Mouse (Mus musculus): ENCODE results near the gene Ccdc155.
A peak's percentile ranks its signal among the peaks of the same experiment; 100 is the strongest.

Ccdc155 gene

DNA sequence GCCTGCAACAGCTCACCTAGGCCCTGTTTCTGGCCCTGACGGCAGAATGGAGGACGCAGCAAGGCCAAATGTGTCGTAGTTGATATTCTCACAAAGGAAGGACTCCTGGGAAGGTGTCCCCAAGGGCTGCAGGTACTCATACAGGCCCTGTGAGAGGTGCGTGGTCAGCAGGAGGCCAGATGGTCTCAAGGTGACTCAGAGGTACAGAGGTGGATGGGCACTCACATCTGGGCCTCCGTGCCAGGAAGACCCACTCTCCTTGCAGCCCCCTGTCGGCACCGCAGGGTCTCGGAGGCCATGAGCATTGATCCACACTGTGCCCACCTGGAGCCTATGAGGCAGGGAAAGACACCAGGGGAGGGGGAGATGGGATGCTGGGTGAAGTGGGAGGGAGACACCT, 59.2 kb downstream of the Ccdc155 start:
- DNase-seq (ENCODE audit: low spot score in 2 of 2) = no peak

DNA sequence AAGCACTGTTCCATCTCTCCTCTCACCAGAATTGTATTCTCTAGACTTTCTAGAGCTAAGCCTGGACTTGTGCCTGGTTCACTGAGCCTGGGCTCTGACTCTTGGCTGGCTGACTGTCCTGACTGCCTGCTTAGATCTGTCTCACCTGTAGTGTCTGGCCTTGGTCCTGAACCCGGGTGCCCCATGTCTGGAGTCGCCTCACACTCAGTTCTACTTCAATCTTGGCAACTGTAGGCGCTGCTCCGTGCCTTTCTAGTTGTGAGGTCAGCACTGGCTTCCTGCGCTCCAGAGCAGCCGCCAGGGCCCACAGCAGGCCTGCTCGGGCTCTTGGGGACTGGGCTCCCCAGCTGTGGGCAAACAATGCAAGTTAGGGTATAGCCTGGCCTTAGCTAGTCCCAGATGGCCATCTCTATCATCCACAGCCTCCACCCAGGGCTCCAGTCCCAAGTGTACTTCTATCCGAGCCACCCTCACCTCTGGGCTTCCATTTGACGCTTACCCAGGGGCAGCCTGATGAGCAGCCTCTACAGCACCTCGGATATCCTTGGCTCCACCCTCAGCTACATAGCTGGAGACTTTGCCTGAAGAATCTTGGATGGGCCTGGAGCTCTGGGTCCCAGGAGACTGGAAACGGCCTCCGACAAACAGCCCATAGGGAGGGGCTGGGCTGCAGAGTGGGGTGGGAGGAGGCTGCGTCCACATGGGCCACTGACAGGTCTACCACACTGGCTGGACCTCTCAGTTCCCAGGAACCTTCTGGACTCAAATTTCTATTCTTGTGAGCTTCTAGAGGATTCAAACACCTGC, 60.1 kb downstream of the Ccdc155 start:
- no peak for DNase-seq (ENCODE audit: low spot score in 2 of 2)

DNA sequence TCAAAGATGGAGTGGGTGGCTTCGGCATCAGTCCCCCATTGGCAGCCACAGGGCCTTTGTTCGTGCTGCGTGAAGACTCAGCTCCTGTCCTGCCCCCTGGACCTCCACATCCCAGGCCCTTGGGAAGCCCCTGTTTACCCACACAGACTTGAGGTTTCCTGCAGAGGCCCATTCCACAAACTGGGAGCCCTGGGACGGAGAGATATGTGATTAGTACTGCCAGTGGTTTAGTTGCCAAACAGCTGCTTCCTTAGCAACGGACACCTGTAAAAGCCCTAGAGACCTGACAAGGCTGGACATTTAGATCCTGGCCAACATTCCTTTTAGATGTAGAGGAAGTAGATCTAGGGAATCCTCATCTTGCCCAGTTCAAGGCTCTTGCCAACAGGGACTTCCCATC, 62.8 kb downstream of the Ccdc155 start:
- no peak for DNase-seq (ENCODE audit: low spot score in 2 of 2)

DNA sequence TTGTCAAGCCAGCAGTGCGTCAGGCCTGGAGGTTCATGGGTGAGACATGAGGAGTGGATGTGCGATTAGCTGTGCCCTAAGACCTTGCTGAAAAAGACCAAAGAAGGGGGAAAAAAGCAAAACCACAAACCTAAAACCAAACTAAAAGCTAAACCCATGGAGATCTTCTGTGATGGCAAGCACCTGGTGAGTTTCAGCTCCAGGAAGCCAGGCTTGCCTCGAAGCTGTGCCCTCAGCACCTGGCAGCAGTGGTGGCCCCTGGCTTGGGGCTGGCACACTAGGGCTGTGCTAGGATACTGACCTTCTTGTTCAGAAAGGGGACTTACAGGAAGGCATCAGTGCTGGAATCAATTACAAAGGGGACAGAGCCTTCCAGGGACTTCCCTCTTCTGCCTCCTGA, 63.4 kb downstream of the Ccdc155 start:
- DNase-seq (ENCODE audit: low spot score in 2 of 2) = no peak

DNA sequence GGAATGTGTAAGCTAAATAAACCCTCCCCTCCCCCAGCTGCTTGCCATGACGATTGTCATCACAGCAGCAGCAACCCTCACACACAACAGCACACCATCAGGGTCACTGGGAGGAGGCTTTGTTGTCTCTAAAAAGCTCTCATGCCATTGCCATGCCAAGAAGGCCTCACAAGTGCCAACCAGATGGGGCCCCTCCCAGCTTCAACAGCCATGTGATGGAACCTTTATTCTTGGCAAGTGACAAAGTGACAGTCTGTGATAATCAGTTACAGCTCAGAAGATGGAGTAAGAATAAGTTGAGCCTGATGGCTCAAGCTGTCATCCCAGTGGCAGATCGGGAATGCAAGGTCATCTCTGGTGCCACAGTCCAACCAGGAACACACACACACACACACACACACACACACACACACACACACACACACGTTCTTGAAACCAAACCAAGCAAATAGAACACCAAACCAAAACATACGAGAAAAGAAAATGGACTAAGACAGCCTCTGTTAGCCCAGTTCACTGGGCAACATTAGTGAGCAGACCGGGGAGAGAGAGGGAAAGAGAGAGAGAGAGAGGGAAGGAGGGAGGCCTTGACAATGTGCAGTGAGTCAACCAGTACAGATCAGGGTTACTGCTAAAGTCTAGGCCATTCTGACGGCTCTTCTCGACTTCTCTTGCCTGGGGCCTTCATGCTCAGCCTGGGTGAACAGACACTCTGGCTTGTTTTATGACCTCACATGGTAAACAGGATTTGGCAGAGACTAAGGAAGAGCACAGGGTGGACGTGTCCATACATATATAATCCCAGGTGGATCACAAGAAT, 64.6 kb downstream of the Ccdc155 start:
- no peak for DNase-seq (ENCODE audit: low spot score in 2 of 2)

DNA sequence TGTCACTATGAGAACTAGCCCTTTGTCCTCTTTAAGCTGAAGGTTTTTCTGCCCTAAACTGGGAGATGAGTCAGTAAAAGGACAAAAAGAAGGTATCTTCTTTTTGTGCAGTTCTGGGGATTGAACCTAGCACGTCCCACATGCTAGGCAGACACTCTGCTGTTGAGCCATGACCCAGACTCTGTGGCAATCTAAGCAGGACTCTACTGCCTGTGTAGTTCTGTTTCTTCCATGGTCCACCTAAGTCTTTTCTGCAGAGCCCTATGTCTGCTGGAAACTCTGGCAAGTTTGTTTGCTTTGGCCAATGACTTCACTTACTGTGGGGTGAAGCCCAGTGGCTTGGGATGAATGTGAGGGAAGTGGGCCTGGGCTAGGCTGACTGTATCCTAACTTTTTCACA, 66.3 kb downstream of the Ccdc155 start:
- DNase-seq (ENCODE audit: low spot score in 2 of 2) = no peak

DNA sequence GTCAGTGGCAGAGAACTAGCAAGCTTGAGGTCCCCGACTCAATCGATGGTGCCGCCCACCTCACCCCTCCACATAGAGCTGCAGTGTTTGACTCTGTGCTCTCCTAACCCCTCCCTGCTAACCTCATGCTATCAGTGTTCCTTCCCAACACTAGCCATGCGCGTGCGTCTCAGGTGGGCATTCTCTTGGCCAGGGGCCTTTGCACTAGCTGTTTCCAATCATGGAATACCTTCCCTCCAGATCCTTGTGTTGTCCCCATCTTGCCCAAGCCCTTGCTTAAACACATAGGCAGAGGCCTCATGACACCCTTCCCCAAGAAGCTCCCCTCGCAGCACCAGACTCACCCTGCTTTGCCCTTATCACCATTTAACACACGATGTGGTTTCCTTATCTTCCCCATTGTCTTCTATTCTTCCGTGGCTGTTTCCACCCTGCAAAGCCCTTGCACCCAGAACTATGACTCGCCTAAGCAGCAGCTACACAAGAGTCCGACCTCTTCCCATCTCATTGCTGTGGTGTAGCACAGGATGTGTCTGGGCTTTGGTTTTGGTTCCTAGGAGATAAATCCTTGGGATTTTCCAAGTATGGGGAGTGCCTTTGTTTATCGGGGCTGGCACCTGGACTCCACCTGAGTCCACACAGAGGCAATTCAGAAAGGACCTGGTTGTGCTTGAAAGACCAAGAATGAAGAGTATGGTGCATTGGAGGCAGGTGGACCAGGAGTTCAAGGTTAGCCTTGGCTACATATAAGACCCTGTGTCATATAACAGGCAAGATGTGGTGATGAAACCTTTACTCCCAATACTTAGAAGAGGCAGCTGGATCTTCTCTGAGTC, 67.3 kb downstream of the Ccdc155 start:
- no peak for DNase-seq (ENCODE audit: low spot score in 2 of 2)

DNA sequence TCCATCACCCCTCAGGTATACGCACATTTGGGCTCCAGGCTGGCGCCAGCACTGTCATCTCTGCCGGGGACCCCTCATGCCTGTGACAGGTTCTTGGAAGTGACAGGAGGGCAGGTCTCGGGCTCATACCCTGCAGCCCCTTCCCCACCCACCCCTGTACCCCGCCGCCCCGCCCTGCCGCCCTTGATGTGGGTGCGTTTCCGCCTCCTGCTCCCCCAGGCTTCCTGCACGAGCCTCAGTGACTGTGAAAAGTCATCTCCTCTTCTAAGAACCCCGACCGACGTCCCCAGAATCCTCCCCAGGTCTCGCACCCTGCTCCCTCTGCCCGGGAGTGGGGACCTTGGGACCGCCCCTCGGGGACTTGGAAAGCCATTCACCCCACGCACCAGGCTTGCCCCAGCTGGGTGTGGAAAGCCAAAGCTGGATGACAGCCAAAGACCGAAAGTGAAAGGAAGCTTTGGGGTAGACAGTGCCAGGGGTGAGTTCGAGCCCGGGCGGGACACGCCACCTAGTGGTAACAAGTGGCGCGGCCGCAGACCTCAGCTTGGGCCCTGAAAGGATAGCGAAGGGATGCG, 68.6 kb downstream of the Ccdc155 start, which contains the start of the genes Gm45713 and Flt3l:
Gene Gm45713, minus strand, starts transcription at position 239 of the 575 bp plus-strand sequence.
Gene Flt3l, minus strand, starts transcription at position 440 of the 575 bp plus-strand sequence.
- DNase-seq (ENCODE audit: low spot score in 2 of 2) = peak; percentile 85 to 90

DNA sequence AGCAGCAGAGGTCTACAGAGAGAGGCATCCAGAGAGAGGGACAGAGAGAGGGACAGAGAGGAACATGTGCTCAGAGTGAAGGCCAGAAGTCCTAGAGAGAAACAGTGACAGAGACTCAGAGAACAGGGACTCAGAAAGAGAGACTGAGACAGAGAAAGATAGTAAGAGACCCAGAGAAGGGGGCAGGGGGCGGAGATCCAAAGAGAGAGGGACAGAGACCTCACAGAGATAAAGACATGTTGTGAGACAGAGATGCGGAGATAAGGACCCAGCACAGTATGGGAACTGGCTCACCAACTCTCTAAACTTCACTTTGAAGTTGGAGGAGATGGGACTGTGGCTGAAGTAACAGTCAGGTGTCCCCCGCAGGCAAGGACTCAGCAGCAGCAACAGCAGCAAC, 69.3 kb downstream of the Ccdc155 start:
- no peak for DNase-seq (ENCODE audit: low spot score in 2 of 2)

DNA sequence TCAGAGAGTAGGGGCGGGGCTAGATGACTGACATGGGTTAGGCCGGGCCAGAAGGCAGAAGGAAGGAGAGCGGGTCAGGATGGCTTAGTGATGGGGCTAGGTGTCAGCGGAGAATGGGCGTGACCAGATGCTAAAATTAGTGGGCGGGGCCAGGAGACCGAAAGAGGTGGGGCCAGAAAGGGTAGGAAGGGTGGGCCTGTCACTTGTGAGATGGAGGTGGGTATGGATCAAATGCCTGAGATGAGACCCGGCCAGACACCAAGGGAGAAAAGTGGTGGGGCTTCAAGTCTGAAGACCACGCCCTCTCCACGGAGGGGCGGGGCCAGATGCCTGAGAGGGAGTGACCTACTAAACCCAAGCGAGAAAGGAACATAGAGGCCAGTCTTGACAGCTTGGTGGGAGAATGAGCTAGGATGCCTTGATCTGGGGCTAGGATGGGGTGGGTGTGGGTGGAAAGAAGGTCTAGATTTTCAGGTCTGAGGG, 70.1 kb downstream of the Ccdc155 start:
- peak in 1 of 2 experiments; percentile 46 for DNase-seq (ENCODE audit: low spot score in 2 of 2)
